Mouse (Mus musculus): Measurements from ENCODE around the gene Capza2. TPM values are rescaled to one million over a fixed set of nuclear protein-coding genes. Genes with fewer than 3 reads are reported as not detected.

Gene Capza2
- polyA plus RNA-seq, 1 experiment from 2014 or later = 107 TPM

DNA sequence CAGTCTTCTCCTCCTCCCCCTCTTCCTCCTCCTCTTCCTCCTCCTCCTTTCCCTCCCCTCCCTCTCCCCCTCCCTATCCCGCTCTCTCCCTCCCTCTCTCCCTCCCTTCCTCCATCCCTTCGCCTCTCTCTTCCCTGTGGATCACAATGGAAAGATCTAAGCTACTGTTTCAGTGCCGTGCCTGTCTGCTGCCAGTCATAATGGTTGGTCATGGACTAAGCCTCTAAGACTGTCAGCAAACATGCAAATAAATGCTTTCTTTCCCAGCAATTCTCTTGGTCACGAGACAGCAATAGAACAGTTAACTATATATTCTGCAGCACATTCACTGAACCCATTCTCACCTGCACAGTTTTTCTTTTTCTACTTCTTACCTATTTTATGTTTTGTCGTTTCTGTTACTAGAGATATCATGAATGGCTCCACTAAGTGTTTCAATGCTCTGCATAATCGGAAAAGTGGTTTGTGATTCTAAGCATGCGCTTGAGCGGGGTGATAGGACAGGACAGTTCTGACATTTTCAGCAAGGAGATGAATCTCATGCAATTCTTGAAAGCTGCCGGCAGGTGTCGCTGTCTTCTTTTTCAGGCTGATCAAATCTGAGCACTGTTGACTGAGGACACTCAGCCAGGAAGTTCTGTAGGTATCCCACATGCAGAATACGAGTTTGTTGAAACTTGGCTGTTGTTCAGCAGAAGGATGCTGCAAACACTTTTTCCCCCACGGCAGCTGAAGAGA lies 39.2 kb downstream of the Capza2 start:
- Histone ChIP-seq H3K9ac (replicated peaks) (no peak overlapping the region), H3K4me1 (ENCODE audit: insufficient read depth) (peaks cover 10% of the 10 kb centered on the region), H3K27me3 (ENCODE audit: insufficient read depth, low read length) (no peaks in the 10 kb centered on the region), H3K9me3 (ENCODE audit: low read length) (no peaks in the 10 kb centered on the region), H3K4me3 (ENCODE audit: low read depth, low read length) (no peak overlapping the region), H3K4me2 (ENCODE audit: low read depth, low read length) (no peak overlapping the region), H3K36me3 (replicated peaks; ENCODE audit: insufficient read depth, low read length) (no peaks in the 10 kb centered on the region), H3K27ac (ENCODE audit: low read depth) (no peak overlapping the region)
- 21% methylated on average over 12 of the region's 12 CpGs for WGBS (ENCODE audit: insufficient replicate concordance)
- DNase-seq = peak; percentile 80
- TF ChIP-seq EP300 (IDR thresholded peaks at IDR 0.05; ENCODE audit: low read depth) (no peak), CTCF (IDR thresholded peaks at IDR 0.05; ENCODE audit: low read depth) (peak; percentile 96)
- peak; percentile 55 for ATAC-seq

DNA sequence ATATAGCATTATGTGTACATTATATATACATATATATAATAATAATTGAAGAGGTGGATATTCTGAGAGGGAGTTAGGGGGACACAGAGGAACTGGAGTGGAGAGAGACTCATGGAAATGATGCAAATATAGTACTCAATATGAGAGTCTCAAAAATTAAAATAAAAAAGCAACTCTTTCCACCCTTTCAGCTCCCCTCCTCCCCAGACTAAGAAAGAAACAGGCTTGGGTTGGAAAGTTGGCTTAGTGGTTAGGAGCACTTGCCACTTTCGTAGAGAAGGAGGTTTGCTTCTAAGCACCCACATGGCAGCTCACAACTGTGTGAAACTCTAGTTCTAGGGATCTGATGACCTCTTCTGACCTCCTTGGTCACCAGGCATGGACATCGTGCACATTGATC lies 41.0 kb downstream of the Capza2 start:
- DNase-seq (no peak), ATAC-seq (no peak)
- H3K27me3 ChIP-seq (ENCODE audit: insufficient read depth, low read length) = no peaks in the 10 kb centered on the region
- no peaks in the 10 kb centered on the region for H3K9me3 ChIP-seq (ENCODE audit: low read length)
- H3K27ac ChIP-seq (ENCODE audit: low read depth) = no peak overlapping the region
- no peak overlapping the region for H3K4me2 ChIP-seq (ENCODE audit: low read depth, low read length)
- no peaks in the 10 kb centered on the region for H3K36me3 ChIP-seq (replicated peaks; ENCODE audit: insufficient read depth, low read length)
- 63% methylated on average over 2 of the region's 2 CpGs for WGBS (ENCODE audit: insufficient replicate concordance)
- H3K4me3 ChIP-seq (ENCODE audit: low read depth, low read length) = no peak overlapping the region
- peaks cover 18% of the 10 kb centered on the region for H3K4me1 ChIP-seq (ENCODE audit: insufficient read depth)
- H3K9ac ChIP-seq (replicated peaks) = no peak overlapping the region
- TF ChIP-seq CTCF (IDR thresholded peaks at IDR 0.05; ENCODE audit: low read depth) = no peak
- TF ChIP-seq EP300 (IDR thresholded peaks at IDR 0.05; ENCODE audit: low read depth) = no peak

DNA sequence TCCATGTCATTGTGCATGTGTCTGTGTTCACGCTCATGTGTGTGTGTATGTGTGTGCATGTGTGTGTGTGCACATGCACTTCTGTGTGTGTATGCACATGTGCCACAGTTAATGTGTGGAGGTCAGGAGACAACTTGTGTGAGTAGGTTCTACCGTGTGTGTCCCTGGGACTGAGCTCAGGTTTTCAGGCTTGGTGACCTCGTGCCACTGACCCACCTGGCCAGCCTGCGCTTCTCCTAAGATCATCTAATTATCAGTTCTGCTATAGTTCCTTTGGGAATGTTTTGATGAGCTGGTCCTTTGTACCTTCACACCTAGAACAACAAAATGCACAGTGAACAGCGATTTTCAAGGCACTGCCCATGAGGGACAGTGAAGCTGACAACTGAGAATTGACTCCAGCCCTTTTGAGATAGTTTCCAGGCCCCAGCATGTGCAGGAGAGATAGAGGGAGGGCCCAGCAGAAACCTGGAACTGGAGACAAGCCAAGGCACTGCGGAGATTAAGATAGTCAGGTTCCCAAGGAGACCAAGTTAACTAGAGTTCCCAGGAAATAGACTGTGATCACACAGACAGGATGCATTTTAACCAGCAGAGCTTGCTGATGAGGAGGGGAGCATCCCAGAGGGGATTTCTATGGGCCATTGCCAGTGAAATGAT lies 44.4 kb downstream of the Capza2 start:
- peak overlapping the region; percentile 20; the same call in 1 of the 2 replicates for H3K27ac ChIP-seq (ENCODE audit: low read depth)
- WGBS (ENCODE audit: insufficient replicate concordance) = 74% methylated on average over 6 of the region's 6 CpGs

DNA sequence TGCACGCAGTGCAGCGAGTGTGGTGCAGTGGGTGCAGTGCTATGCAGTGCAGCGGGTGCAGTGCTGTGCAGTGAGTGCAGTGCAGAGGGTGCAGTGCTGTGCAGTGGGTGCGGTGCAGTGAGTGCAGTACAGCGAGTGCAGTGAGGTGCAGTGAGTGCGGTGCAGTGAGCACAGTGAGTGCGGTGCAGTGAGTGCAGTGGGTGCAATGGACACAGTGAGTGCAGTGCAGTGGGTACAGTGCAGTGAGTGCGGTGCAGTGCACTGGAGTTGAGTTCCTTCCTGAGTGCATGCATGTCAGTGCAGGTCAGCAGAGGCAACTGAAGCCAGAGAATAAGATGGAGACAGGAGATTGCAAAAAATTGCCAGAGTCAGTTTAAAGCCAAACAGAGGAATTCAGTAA lies 45.8 kb downstream of the Capza2 start:
- H3K4me3 ChIP-seq (ENCODE audit: low read depth, low read length) = no peak overlapping the region
- ATAC-seq (no peak), DNase-seq (no peak)
- no peak overlapping the region for H3K27ac ChIP-seq (ENCODE audit: low read depth)
- 96% methylated on average over 8 of the region's 8 CpGs for WGBS (ENCODE audit: insufficient replicate concordance)
- no peaks in the 10 kb centered on the region for H3K27me3 ChIP-seq (ENCODE audit: insufficient read depth, low read length)
- no peaks in the 10 kb centered on the region for H3K9me3 ChIP-seq (ENCODE audit: low read length)
- H3K36me3 ChIP-seq (replicated peaks; ENCODE audit: insufficient read depth, low read length) = no peaks in the 10 kb centered on the region
- H3K9ac ChIP-seq (replicated peaks) = no peak overlapping the region
- H3K4me1 ChIP-seq (ENCODE audit: insufficient read depth) = peaks cover 18% of the 10 kb centered on the region
- no peak overlapping the region for H3K4me2 ChIP-seq (ENCODE audit: low read depth, low read length)
- TF ChIP-seq EP300 (IDR thresholded peaks at IDR 0.05; ENCODE audit: low read depth) (no peak), CTCF (IDR thresholded peaks at IDR 0.05; ENCODE audit: low read depth) (no peak)

More for the DNA sequence above, 44.4 kb downstream of the Capza2 start:
- TF ChIP-seq EP300 (IDR thresholded peaks at IDR 0.05; ENCODE audit: low read depth) = peak; percentile 96
- TF ChIP-seq CTCF (IDR thresholded peaks at IDR 0.05; ENCODE audit: low read depth) = no peak
- peak; percentile 97 for ATAC-seq
- no peaks in the 10 kb centered on the region for H3K9me3 ChIP-seq (ENCODE audit: low read length)
- H3K4me2 ChIP-seq (ENCODE audit: low read depth, low read length) = peak overlapping the region; percentile 35
- no peaks in the 10 kb centered on the region for H3K36me3 ChIP-seq (replicated peaks; ENCODE audit: insufficient read depth, low read length)
- DNase-seq = peak; percentile 75
- H3K27me3 ChIP-seq (ENCODE audit: insufficient read depth, low read length) = no peaks in the 10 kb centered on the region
- peaks cover 18% of the 10 kb centered on the region for H3K4me1 ChIP-seq (ENCODE audit: insufficient read depth)
- H3K4me3 ChIP-seq (ENCODE audit: low read depth, low read length) = no peak overlapping the region
- H3K9ac ChIP-seq (replicated peaks) = no peak overlapping the region

DNA sequence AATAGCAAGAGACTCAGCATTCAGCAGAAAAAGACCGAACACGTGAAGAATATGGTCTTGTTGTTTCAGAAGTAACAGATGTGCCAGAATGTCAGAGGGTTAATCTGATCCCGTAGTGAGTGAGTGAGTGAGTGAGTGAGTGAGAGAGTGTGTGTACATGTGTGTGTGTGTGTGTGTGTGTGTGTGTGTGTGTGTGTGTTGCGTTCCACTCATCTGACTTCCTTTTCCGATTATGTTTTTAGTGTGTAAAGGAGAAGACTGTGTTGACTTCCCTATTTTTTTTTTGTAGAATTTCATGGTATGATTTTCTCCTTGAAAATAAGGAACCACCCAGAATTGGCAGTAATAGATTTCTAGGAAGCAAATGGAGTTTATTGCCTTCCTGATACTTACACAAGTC lies 52.6 kb downstream of the Capza2 start:
- DNase-seq (no peak), ATAC-seq (no peak)
- Histone ChIP-seq H3K9me3 (ENCODE audit: low read length) (no peaks in the 10 kb centered on the region), H3K27me3 (ENCODE audit: insufficient read depth, low read length) (no peaks in the 10 kb centered on the region), H3K4me1 (ENCODE audit: insufficient read depth) (peaks cover 18% of the 10 kb centered on the region), H3K4me2 (ENCODE audit: low read depth, low read length) (no peak overlapping the region), H3K9ac (replicated peaks) (no peak overlapping the region), H3K27ac (ENCODE audit: low read depth) (no peak overlapping the region), H3K36me3 (replicated peaks; ENCODE audit: insufficient read depth, low read length) (no peaks in the 10 kb centered on the region), H3K4me3 (ENCODE audit: low read depth, low read length) (no peak overlapping the region)
- TF ChIP-seq CTCF (IDR thresholded peaks at IDR 0.05; ENCODE audit: low read depth) = no peak
- no peak for TF ChIP-seq EP300 (IDR thresholded peaks at IDR 0.05; ENCODE audit: low read depth)
- WGBS (ENCODE audit: insufficient replicate concordance) = 44% methylated on average over 5 of the region's 5 CpGs

DNA sequence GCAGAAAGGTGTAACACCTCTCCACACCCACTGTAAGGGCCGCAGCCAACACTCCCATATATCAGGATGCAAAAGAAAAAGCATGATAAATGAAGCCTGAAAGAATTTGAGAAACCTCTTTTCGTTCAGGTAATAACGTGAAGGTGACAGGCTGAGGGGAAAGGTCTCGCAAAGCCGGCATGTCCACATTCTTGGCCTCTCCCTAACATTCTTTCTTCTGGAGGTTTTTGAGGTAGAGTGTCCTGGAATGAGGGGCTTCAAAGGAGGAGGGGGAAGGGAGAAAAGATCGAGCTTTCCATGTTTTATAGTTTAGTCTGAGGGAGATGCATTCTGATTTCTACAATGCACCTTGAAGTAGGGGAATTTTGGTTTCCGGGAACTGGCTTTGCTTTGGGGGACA lies 56.6 kb downstream of the Capza2 start, which contains the start of gene St7:
Gene St7, plus strand, starts transcription at position 287 of the 400 bp plus-strand sequence.
- H3K4me3 ChIP-seq (ENCODE audit: low read depth, low read length) = peak within 1 kb of the TSS; percentile 92
- peak within 1 kb of the TSS; percentile 96 for H3K9ac ChIP-seq (replicated peaks)
- H3K9me3 ChIP-seq (ENCODE audit: low read length) = no peaks in the 10 kb centered on the region
- peaks cover 30% of the 10 kb centered on the region for H3K4me1 ChIP-seq (ENCODE audit: insufficient read depth)
- TF ChIP-seq CTCF (IDR thresholded peaks at IDR 0.05; ENCODE audit: low read depth) = no peak
- no peak for TF ChIP-seq EP300 (IDR thresholded peaks at IDR 0.05; ENCODE audit: low read depth)
- no peak for DNase-seq
- H3K36me3 ChIP-seq (replicated peaks; ENCODE audit: insufficient read depth, low read length) = no peaks in the 10 kb centered on the region
- H3K4me2 ChIP-seq (ENCODE audit: low read depth, low read length) = peak within 1 kb of the TSS; percentile 77
- WGBS (ENCODE audit: insufficient replicate concordance) = 82% methylated on average over 7 of the region's 7 CpGs
- H3K27me3 ChIP-seq (ENCODE audit: insufficient read depth, low read length) = no peaks in the 10 kb centered on the region
- ATAC-seq = no peak
- peak within 1 kb of the TSS; percentile 97 for H3K27ac ChIP-seq (ENCODE audit: low read depth)

All from liver, postnatal 0 days (tissue).